Mouse (Mus musculus) B cell, adult 62 days (primary cell): Measurements from ENCODE around the gene Prss29. TPM values are rescaled to one million over a fixed set of nuclear protein-coding genes. Genes with fewer than 3 reads are reported as not detected.

Experiments used
- total RNA-seq: library from RNA; stranded (reverse); gene quantifications from 4 replicates; pipeline ENCODE4 v1.2.4, GENCODE M21; 2023

Gene Prss29
- total RNA-seq = not detected in 4 replicates

DNA sequence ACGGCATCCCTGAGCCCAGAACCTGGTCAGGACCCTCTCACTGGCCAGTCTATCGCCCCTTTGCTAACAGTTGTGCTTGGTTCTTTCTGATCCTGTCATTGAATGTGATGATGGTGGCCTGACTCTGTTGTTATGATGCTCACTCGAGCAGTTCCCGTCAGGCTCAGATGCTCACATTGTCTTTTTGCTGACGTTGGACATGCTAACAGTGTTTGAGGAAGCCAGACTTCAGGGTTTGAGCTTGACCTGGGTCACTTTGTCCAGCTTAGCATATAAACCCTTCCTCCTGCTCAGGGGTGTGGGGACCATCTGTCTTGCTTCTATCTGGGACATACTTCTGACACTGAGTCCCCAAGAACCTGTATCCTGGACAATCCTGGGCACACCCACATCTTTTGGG, at the start of gene Prss29:
Gene Prss29, plus strand, starts transcription at position 301 of the 400 bp plus-strand sequence.

DNA sequence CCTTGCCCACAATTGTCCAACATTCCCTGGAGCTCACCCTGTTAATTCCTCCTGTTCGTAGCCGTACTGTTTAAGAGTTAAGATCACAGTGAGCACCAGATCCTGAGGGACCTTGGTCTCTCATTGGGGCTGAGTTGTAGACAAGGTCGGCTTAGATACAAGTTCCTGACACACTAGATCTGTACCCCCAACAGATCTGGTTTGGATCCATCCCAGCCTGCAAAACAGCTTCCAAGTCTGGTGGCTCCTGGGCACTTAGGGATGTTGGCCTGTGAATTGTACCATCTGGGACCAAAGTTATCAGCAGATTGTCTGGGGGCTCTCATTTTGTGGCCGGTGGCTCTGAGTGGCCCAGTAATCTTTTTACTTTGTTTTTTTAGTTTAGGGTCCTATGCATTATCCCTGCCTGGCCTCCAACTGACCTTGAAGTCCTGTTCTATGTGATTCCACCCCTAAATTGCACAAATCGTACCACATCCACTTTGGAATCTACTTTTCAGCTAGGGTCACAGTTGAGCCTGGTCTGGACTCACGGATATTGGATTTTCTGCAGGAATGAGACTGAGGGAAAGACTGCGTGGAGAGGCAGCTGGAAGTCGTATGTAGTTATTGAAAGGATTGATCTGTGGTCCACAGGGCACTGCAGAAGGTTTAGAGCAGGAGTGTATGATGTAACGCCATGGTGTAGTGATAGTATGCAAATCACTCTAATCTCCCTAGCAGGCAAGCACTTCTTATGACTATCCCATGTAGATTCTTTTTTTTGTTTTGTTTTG, 43.7 kb upstream of the Prss29 start, which contains the start of gene Ube2i:
Gene Ube2i, minus strand, starts transcription at position 52 of the 776 bp plus-strand sequence.

DNA sequence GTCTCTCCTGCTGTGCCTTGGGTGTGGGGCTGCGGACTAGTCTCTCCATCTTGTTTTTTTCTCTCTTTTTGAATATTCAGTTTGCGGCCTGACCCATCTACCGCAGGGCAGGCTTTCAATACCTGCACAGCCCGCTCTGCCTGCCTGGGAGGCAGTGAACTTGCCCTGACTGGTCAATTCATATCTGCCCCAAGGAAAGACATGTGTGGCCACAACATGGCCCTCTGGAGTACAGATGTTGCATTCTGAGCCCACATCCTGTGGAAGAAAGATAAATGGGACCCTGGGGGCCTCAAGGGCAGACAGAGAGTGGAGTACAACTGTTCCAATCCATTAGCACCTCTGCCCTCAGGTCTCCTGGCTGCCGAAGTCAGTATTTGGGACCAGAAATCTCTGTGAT, 20.4 kb upstream of the Prss29 start, which contains the start of gene Prss34:
Gene Prss34, plus strand, starts transcription at position 301 of the 400 bp plus-strand sequence.

DNA sequence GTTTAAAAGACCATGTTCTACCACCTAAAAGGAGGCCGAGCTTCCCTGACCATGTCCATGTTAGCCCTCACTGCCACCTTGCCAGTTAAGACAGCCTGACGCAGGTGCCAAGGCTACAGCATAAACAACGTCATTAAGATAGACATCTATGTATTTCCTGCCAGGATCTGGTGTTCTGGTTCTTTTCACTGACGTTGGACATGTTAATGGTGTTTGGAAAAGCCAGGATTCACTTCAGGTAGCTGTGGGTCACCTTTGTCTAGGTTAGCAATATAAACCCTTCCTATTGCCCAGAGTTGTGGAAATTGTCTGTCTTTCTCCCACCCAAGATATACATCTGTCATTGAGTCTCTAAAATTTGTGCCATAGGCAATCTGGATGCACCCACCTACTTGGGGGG, 10.1 kb upstream of the Prss29 start, which contains the start of gene Prss28:
Gene Prss28, plus strand, starts transcription at position 301 of the 400 bp plus-strand sequence.

DNA sequence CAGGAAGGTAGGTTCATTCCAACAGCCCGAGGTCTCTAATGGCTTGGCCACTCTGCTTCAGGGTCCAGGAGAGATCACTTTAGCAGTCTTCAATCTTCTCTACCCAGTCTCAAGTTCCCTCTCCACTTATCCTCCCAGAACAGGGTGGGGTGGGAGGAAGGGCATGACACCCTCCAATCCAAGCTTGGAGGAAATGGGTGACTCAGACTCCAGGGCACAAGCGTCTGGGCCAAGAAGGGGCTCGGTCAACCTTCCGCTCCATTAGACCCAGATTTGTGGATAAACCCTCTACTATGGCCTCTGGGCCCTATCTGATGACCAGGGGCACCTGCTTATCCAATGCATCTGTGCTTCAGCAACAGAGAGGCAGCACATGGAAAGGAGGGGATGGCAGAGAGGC, 27.0 kb downstream of the Prss29 start, which contains the start of gene Tpsab1:
Gene Tpsab1, minus strand, starts transcription at position 101 of the 400 bp plus-strand sequence.

DNA sequence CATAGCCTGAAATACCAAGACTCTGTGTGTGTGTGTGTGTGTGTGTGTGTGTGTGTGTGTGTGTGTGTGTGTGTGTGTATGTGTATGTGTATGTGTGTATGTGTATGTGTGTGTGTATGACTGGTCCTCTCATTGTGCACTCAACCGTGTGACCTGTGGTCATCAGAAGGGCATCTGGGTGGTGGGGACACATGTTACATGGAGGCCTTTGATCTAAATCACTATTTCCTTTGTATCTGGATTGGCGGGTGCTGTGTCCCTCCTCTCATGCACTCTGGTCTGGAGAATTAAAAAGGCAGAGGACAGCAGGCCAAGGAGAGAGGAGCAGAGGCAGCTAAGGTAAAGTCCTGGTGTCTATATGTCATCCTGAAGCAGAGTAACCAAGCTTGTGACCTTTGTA, 47.6 kb downstream of the Prss29 start, which contains the start of gene Tpsb2:
Gene Tpsb2, plus strand, starts transcription at position 301 of the 400 bp plus-strand sequence.

DNA sequence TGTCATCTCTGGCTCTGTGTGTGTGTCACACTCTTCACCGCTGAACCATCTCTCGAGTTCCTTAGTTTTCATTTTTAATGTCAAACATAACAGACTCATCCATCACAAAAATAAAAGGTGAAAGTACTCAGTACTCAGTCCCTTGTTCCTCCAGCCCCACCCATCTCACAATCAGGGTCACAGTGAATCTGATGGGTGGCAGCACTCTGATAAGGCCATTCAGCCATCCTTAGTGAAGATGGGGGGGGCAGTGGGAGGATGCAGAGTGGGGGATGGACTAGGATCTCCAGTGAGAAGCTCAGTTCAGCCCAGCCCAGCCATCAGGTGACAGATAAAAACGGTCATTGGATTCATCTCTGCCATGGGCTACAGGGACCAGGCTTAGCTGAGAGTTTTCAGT, 50.5 kb downstream of the Prss29 start, which contains the start of gene Tpsg1:
Gene Tpsg1, plus strand, starts transcription at position 301 of the 400 bp plus-strand sequence.

Other genes starting within 250 kb of the Prss29 start
- not detected in 4 replicates for gene Tmem204, start 235.1 kb upstream of the Prss29 start, total RNA-seq
- gene Telo2, start 202.7 kb upstream of the Prss29 start, total RNA-seq = 30.7 to 41.3 TPM (median 35.3 TPM) in 4 replicates
- 0.39 TPM in 1 of 4 replicates, not detected in the others for gene Ptx4, start 197.9 kb upstream of the Prss29 start, total RNA-seq
- gene Clcn7, start 185.3 kb upstream of the Prss29 start, total RNA-seq = 41.6 to 48.1 TPM (median 42.1 TPM) in 4 replicates
- 0.24 to 0.56 TPM in 2 of 4 replicates, not detected in the others for gene Ccdc154, start 156.2 kb upstream of the Prss29 start, total RNA-seq
- gene Gm38655, start 143.2 kb upstream of the Prss29 start, total RNA-seq = not detected in 4 replicates
- gene BC003965, start 134.1 kb upstream of the Prss29 start, total RNA-seq = 11.1 to 14.3 TPM (median 13.7 TPM) in 4 replicates
- 35.4 to 49.4 TPM (median 36.7 TPM) in 4 replicates for gene Unkl, start 130.3 kb upstream of the Prss29 start, total RNA-seq
- gene Gnptg, start 78.5 kb upstream of the Prss29 start, total RNA-seq = 25.2 to 29.1 TPM (median 27.6 TPM) in 4 replicates
- gene Tsr3, start 78.5 kb upstream of the Prss29 start, total RNA-seq = 16.0 to 18.5 TPM (median 16.6 TPM) in 4 replicates
- gene Baiap3, start 62.3 kb upstream of the Prss29 start, total RNA-seq = 0.98 to 1.9 TPM (median 1.2 TPM) in 4 replicates
- 456 to 465 TPM (median 462 TPM) in 4 replicates for gene Ube2i, start 44.0 kb upstream of the Prss29 start, total RNA-seq
- not detected in 4 replicates for gene Prss34, start 20.3 kb upstream of the Prss29 start, total RNA-seq
- gene Prss28, start 10.0 kb upstream of the Prss29 start, total RNA-seq = not detected in 4 replicates
- not detected in 4 replicates for gene Tpsab1, start 26.9 kb downstream of the Prss29 start, total RNA-seq
- gene Tpsb2, start 47.7 kb downstream of the Prss29 start, total RNA-seq = not detected in 4 replicates
- not detected in 4 replicates for gene Tpsg1, start 50.6 kb downstream of the Prss29 start, total RNA-seq
- gene Cacna1h, start 115.1 kb downstream of the Prss29 start, total RNA-seq = 5.0 to 7.9 TPM (median 6.0 TPM) in 4 replicates
- gene Tekt4, start 136.0 kb downstream of the Prss29 start, total RNA-seq = not detected in 4 replicates
- gene Sstr5, start 178.6 kb downstream of the Prss29 start, total RNA-seq = not detected in 4 replicates